Mouse (Mus musculus): ENCODE results near the gene Rngtt. TPM values are rescaled to one million over a fixed set of nuclear protein-coding genes. Genes with fewer than 3 reads are reported as not detected.

The Rngtt gene
- polyA plus RNA-seq (2015; fragmentation: Nextera tagmentation; extraction: Ambion mirVana), result 12.0 and 20.9 TPM in 2 replicates

DNA sequence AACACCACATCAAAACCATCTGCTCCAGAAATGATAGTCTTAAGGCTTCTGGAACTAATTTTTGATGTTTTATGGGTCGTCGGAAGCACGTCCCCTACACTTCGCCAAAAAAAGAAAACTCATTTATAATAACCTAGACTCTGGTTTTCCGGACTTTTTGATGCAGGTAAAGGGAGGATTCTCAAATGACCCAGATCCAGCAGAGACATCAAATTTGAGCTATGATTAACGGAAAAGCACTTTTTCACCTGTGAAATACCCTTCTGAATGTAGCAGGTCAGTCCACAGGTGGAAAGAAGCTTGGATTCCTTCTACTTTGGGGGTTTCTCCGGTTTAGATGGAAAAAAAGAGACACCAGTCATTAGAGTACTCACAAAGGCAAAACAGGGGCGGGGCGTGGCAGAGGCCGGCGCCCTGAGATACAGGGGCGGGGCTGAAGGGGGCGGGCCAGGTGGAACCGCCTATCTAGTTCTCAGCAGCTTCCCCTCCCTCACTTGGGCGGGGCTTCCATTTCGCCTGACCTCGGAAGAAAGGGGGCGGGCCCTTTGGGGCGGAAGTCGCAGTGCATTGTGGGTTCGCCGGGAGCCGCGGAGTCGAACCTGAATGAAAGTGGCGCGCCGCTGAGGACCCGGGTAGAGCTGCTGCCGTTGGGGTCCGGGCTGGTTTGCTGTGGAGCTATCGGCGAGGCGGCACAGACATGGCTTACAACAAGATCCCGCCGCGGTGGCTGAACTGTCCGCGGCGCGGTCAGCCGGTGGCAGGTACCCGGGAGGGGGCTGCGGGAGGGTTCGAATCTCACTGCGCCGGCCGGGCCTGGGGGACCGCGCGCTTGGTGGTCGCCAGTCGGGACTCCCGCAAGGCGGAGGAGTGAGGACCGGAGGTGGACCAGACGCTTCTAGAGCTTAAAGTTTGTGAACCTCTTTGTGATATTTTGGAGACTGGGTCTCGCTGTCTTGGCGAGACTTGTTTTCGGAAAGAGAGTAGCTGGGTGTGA is at the start of gene Rngtt:
Gene Rngtt (plus strand): TSS at position 548 of the 994 bp plus-strand sequence.

DNA sequence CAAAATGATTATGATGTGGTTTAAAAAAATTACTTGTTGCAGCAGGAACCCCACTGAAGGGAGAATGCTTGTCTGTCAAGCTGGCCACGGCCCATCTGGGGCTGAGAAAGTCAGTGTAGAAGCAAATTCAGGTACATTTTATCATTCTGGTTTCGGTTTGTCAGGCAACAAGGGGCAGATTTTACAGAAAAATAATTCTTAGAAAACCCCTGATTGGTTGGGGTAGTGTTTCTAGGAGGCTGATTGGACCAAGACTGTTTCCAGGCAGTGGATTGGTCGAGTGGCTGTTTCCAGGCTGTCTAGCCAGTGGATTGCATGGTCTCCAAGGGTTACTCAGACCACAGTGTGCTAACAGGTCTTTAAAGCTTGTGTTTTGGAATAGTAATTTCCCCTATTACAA is 20.1 kb upstream of the Rngtt start, which contains the start of gene Pnrc1:
Gene Pnrc1 (minus strand): TSS at position 162 of the 400 bp plus-strand sequence.

Small RNAs within 50 kb of the gene (microRNA-seq; reads per million reads assigned to microRNA genes)
- gene Mir8118 (ENCODE audit: borderline replicate concordance, insufficient number of aligned reads), result not detected

Other genes starting within 250 kb of the Rngtt start
- not detected in 2 replicates for gene Gabrr2, start 247.3 kb upstream of the Rngtt start, polyA plus RNA-seq (2015; fragmentation: Nextera tagmentation; extraction: Ambion mirVana)
- not detected in 2 replicates for gene Gabrr1, start 177.8 kb upstream of the Rngtt start, polyA plus RNA-seq (2015; fragmentation: Nextera tagmentation; extraction: Ambion mirVana)
- gene Pm20d2, start 120.6 kb upstream of the Rngtt start, polyA plus RNA-seq (2015; fragmentation: Nextera tagmentation; extraction: Ambion mirVana), result 3.1 and 6.3 TPM in 2 replicates
- 6.7 and 10.8 TPM in 2 replicates for gene Srsf12, start 101.3 kb upstream of the Rngtt start, polyA plus RNA-seq (2015; fragmentation: Nextera tagmentation; extraction: Ambion mirVana)
- gene Pnrc1, start 20.1 kb upstream of the Rngtt start, polyA plus RNA-seq (2015; fragmentation: Nextera tagmentation; extraction: Ambion mirVana), result 118 and 152 TPM in 2 replicates